ENCODE assay signal across 20 mouse cellular contexts in the genomic region with DNA sequence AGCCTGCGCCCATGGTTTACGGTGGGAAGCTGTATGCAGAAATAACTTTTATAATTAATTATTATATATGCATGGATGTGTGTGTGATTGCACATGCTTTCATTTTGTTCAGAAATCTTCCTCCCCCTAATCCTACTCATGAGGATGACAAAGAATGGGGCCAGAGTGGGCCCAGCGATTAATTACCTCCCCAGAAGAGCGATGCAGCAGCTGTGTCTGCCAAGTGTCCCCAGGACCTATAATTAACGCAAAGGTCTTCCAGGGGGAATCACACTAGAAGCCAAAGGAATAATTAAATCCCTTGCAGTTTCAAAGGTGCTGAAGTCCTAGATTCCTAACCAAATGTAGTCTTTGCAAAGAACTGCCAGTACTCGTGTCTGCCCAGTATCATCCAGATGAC. TPM values are rescaled to one million over a fixed set of nuclear protein-coding genes. Genes with fewer than 3 reads are reported as not detected.
DNase-seq lines count a peak whose midpoint lies in the region; ATAC-seq and TF ChIP-seq lines count a peak whose summit lies in the region.
"Had no signal": no experiment of that assay in that cellular context is flagged by ENCODE, and none has a peak within 500 bp of the region (broad histone marks: within the 10 kb centered on the region; RNA-seq: fewer than 3 reads in every experiment).

No protein-coding gene starts in this region.

- peaks cover 4% of the 10 kb centered on the region; the same call in 1 of the 2 replicates for H3K79me2 ChIP-seq in heart, adult 2 months (replicated peaks; ENCODE audit: control insufficient read depth, insufficient read depth, low read length)

- H3K27me3 ChIP-seq in forebrain, embryonic 11.5 days (ENCODE audit: control insufficient read depth, insufficient read depth, low read length), result no peaks in the 10 kb centered on the region; the same call in 1 of the 2 replicates
- H3K27me3 ChIP-seq in forebrain, embryonic 16.5 days (replicated peaks; ENCODE audit: control insufficient read depth, insufficient read depth, low read length), result no peaks in the 10 kb centered on the region
- no peaks in the 10 kb centered on the region for H3K27me3 ChIP-seq in heart, adult 2 months (ENCODE audit: control insufficient read depth, insufficient read depth, low read length)
- H3K27me3 ChIP-seq in heart, embryonic 16.5 days (ENCODE audit: control insufficient read depth, insufficient read depth, low read length), result no peaks in the 10 kb centered on the region
- no peaks in the 10 kb centered on the region for H3K27me3 ChIP-seq in heart, postnatal 0 days (ENCODE audit: control insufficient read depth, insufficient read depth, low read length)
- H3K27me3 ChIP-seq: hindbrain, embryonic 15.5 days had no signal

- peaks cover 14% of the 10 kb centered on the region; the same call in 1 of the 2 replicates for H3K4me1 ChIP-seq in forebrain, embryonic 11.5 days (replicated peaks; ENCODE audit: control insufficient read depth, insufficient read depth, low read length)
- peaks cover 24% of the 10 kb centered on the region for H3K4me1 ChIP-seq in forebrain, embryonic 16.5 days (replicated peaks; ENCODE audit: control insufficient read depth, insufficient read depth, low read length)
- H3K4me1 ChIP-seq in heart, adult 2 months (ENCODE audit: control insufficient read depth, insufficient read depth, low read length), result peaks cover 44% of the 10 kb centered on the region
- peaks cover 60% of the 10 kb centered on the region for H3K4me1 ChIP-seq in heart, embryonic 16.5 days (ENCODE audit: control insufficient read depth, insufficient read depth, low read length)
- peaks cover 56% of the 10 kb centered on the region for H3K4me1 ChIP-seq in heart, postnatal 0 days (ENCODE audit: control insufficient read depth, insufficient read depth)

- TF ChIP-seq CTCF in heart, adult 2 months (IDR thresholded peaks at IDR 0.05), result no peak
- no peak for TF ChIP-seq CTCF in heart, postnatal 0 days (IDR thresholded peaks at IDR 0.05; ENCODE audit: low read depth)

- no peak for DNase-seq in forebrain, embryonic 11.5 days (ENCODE audit: low spot score)
- DNase-seq in heart, adult 2 months, result no peak
- no peak for DNase-seq in heart, postnatal 10 days
- no peak for DNase-seq in heart, postnatal 25 days (ENCODE audit: low spot score)
- DNase-seq in heart, postnatal 0 days (ENCODE audit: low spot score), result no peak
- DNase-seq in ovary, postnatal 14 days (ENCODE audit: low spot score), result no peak
- DNase-seq: adrenal gland, postnatal 14 days; cerebellum, adult 9-10 months; gastrocnemius, postnatal 25 days; kidney, adult 2 months; liver, embryonic 13.5 days; lung, adult 2 months; lung, postnatal 14 days; right cerebral cortex, postnatal 25 days; spleen, adult 18-20 months had no signal

- no peaks in the 10 kb centered on the region for H3K36me3 ChIP-seq in forebrain, embryonic 11.5 days (ENCODE audit: control insufficient read depth, insufficient read depth, low read length)
- no peaks in the 10 kb centered on the region for H3K36me3 ChIP-seq in forebrain, embryonic 16.5 days (ENCODE audit: control insufficient read depth, insufficient read depth)
- H3K36me3 ChIP-seq in heart, adult 2 months (ENCODE audit: control insufficient read depth, insufficient read depth, low read length), result peaks cover 35% of the 10 kb centered on the region
- no peaks in the 10 kb centered on the region for H3K36me3 ChIP-seq in heart, embryonic 16.5 days (ENCODE audit: control insufficient read depth, insufficient read depth)
- H3K36me3 ChIP-seq in heart, postnatal 0 days (replicated peaks; ENCODE audit: control insufficient read depth, insufficient read depth, low read length), result no peaks in the 10 kb centered on the region
- H3K36me3 ChIP-seq: hindbrain, embryonic 15.5 days; liver, embryonic 13.5 days had no signal

- no peak overlapping the region for H3K4me2 ChIP-seq in forebrain, embryonic 11.5 days (ENCODE audit: low read depth, low read length, severe bottlenecking)
- no peak overlapping the region for H3K4me2 ChIP-seq in forebrain, embryonic 16.5 days (ENCODE audit: low read length)
- H3K4me2 ChIP-seq in heart, embryonic 16.5 days (ENCODE audit: low read depth, low read length), result peak overlapping the region; percentile 2; the same call in 1 of the 2 replicates
- H3K4me2 ChIP-seq in heart, postnatal 0 days (ENCODE audit: low read depth, low read length), result no peak overlapping the region
- H3K4me2 ChIP-seq: hindbrain, embryonic 15.5 days; liver, embryonic 13.5 days had no signal

- 65% methylated on average over 6 of the region's 6 CpGs for WGBS in forebrain, embryonic 11.5 days
- WGBS in forebrain, embryonic 16.5 days, result 21% methylated on average over 6 of the region's 6 CpGs
- 36% methylated on average over 6 of the region's 6 CpGs for WGBS in heart, adult 2 months
- 45% methylated on average over 6 of the region's 6 CpGs for WGBS in heart, embryonic 16.5 days
- 36% methylated on average over 6 of the region's 6 CpGs for WGBS in heart, postnatal 0 days

- TF ChIP-seq POLR2A in heart, adult 2 months (IDR thresholded peaks at IDR 0.05; ENCODE audit: insufficient read depth, low read depth, low read length), result no peak

- H3K4me3 ChIP-seq in forebrain, embryonic 11.5 days (ENCODE audit: low read depth, low read length), result no peak overlapping the region
- H3K4me3 ChIP-seq in forebrain, embryonic 16.5 days (replicated peaks; ENCODE audit: low read length), result no peak overlapping the region
- H3K4me3 ChIP-seq in heart, adult 2 months, result no peak overlapping the region
- no peak overlapping the region for H3K4me3 ChIP-seq in heart, embryonic 16.5 days (ENCODE audit: low read length)
- no peak overlapping the region for H3K4me3 ChIP-seq in heart, postnatal 0 days (ENCODE audit: low read depth, low read length)
- H3K4me3 ChIP-seq: hindbrain, embryonic 15.5 days; left cerebral cortex, adult 2 months; liver, embryonic 13.5 days had no signal

- H3K9ac ChIP-seq in forebrain, embryonic 11.5 days (ENCODE audit: low read length), result no peak overlapping the region
- H3K9ac ChIP-seq in forebrain, embryonic 16.5 days (replicated peaks; ENCODE audit: low read depth, low read length), result no peak overlapping the region
- no peak overlapping the region for H3K9ac ChIP-seq in heart, adult 2 months (ENCODE audit: low read depth, low read length)
- no peak overlapping the region for H3K9ac ChIP-seq in heart, embryonic 16.5 days (ENCODE audit: low read length)
- no peak overlapping the region for H3K9ac ChIP-seq in heart, postnatal 0 days (replicated peaks; ENCODE audit: low read depth, low read length)
- H3K9ac ChIP-seq: hindbrain, embryonic 15.5 days; liver, embryonic 13.5 days had no signal

- no peak for TF ChIP-seq EP300 in heart, adult 2 months (IDR thresholded peaks at IDR 0.05; ENCODE audit: insufficient read depth, low read depth, low read length)
- no peak for TF ChIP-seq EP300 in heart, postnatal 0 days (IDR thresholded peaks at IDR 0.05; ENCODE audit: low read depth)

- peak overlapping the region; percentile 10; the same call in 1 of the 2 replicates for H3K27ac ChIP-seq in forebrain, embryonic 11.5 days (ENCODE audit: low read depth, low read length)
- no peak overlapping the region for H3K27ac ChIP-seq in forebrain, embryonic 16.5 days (ENCODE audit: low read length)
- peak overlapping the region; percentile 91 for H3K27ac ChIP-seq in heart, adult 2 months
- H3K27ac ChIP-seq in heart, embryonic 16.5 days (ENCODE audit: low read length), result peak overlapping the region; percentile 88
- H3K27ac ChIP-seq in heart, postnatal 0 days (ENCODE audit: low read depth), result peak overlapping the region; percentile 95
- H3K27ac ChIP-seq: hindbrain, embryonic 15.5 days; kidney, postnatal 0 days; left cerebral cortex, adult 2 months; liver, embryonic 13.5 days had no signal

- no peaks in the 10 kb centered on the region for H3K9me3 ChIP-seq in forebrain, embryonic 11.5 days (ENCODE audit: control insufficient read depth, low read length)
- no peaks in the 10 kb centered on the region for H3K9me3 ChIP-seq in forebrain, embryonic 16.5 days (ENCODE audit: control insufficient read depth, low read length)
- no peaks in the 10 kb centered on the region for H3K9me3 ChIP-seq in heart, embryonic 16.5 days (replicated peaks; ENCODE audit: control insufficient read depth, low read length)
- H3K9me3 ChIP-seq in heart, postnatal 0 days (replicated peaks; ENCODE audit: control insufficient read depth, low read length), result no peaks in the 10 kb centered on the region
- H3K9me3 ChIP-seq: hindbrain, embryonic 15.5 days; liver, embryonic 13.5 days had no signal

- intact Hi-C loops in heart, adult 2 months (cut with DNase I), result no loop called here
- intact Hi-C loops in heart, postnatal 10 days (cut with DNase I), result loop anchor here (2.0 kb wide), 2 partner anchors 29 to 73 kb away; no protein-coding TSS in a partner anchor
- intact Hi-C loops in heart, postnatal 25 days (cut with DNase I), result no loop called here

- ATAC-seq in forebrain, embryonic 11.5 days (replicated peaks; ENCODE audit: low FRiP score), result no peak
- no peak; the same call in 1 of the 2 replicates for ATAC-seq in forebrain, embryonic 16.5 days
- no peak for ATAC-seq in heart, embryonic 16.5 days (replicated peaks; ENCODE audit: extremely low read depth, insufficient read depth, low FRiP score)
- no peak for ATAC-seq in heart, postnatal 0 days (ENCODE audit: insufficient read depth, low read depth)

RNA-seq across cellular contexts. Expression of a gene that starts 44.9 kb away (rescaled TPM):
- polyA plus RNA-seq in forebrain, embryonic 11.5 days (2014; fragmentation: Nextera tagmentation; extraction: Ambion mirVana), result 17.0 and 19.9 TPM in 2 replicates
- 47.1 and 48.5 TPM in 2 replicates for polyA plus RNA-seq in forebrain, embryonic 16.5 days (2015; fragmentation: Nextera tagmentation; extraction: Ambion mirVana)
- 100 to 1,000 TPM; 418 to 454 TPM for total RNA-seq in heart, adult 2 months (2021)
- 101 and 165 TPM in 2 replicates for polyA plus RNA-seq in heart, adult 2 months (2012; rRNA removed)
- total RNA-seq in heart, postnatal 10 days (2021), result 100 to 1,000 TPM; 397 to 585 TPM
- polyA plus RNA-seq in heart, embryonic 16.5 days (2015; fragmentation: Nextera tagmentation; extraction: Ambion mirVana), result 72.6 and 76.3 TPM in 2 replicates
- total RNA-seq in heart, postnatal 25 days (2021), result 100 to 1,000 TPM; 417 to 451 TPM
- 169 and 235 TPM in 2 replicates for total RNA-seq in heart, postnatal 0 days (2014; rRNA removed; ENCODE audit: low replicate concordance)
- 82.6 and 106 TPM in 2 replicates for polyA plus RNA-seq in heart, postnatal 0 days (2015; fragmentation: Nextera tagmentation; extraction: Ambion mirVana)
